26 mouse cellular contexts compared by ENCODE assay signal in the genomic region with DNA sequence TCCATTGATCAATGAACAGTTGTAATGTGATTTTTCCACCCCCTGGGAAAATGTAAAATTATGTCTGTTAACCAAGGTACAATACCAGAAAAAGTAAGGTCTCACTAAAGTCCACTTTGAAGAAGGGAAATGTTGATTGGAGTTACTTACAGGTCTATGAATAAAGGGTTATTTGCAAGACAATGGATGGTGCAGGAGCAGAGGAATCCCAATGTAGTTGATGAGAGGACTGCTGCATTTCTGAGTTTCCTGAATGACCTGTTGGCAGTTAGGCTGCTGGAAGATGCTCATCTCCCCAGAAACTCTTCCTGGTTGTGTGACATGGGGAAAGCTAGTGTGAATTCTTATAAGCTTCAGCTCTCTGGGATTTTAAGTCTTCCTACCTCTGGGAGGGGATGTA.
A peak's percentile ranks its signal among the peaks of the same experiment; 100 is the strongest.
DNase-seq lines count a peak whose midpoint lies in the region; ATAC-seq lines count a peak whose summit lies in the region.
"Had no signal": no experiment of that assay in that cellular context is flagged by ENCODE, and none has a peak within 500 bp of the region (broad histone marks: within the 10 kb centered on the region; RNA-seq: fewer than 3 reads in every experiment).

No protein-coding gene starts in this region.

- DNase-seq in ES-CJ7 (ENCODE audit: low read depth, low spot score) = peak; percentile 66
- DNase-seq in R1 (ENCODE audit: low read depth, low spot score) = peak; percentile 67
- DNase-seq in ZHBTc4 (ENCODE audit: low read depth, low spot score) = peak; percentile 46
- no peak for DNase-seq in T-cell, adult 2 months (ENCODE audit: low spot score)
- no peak for DNase-seq in c-Kit-positive CD71-positive TER-119-positive erythroid progenitor cells, embryonic 14.5 days (ENCODE audit: low spot score)
- DNase-seq: adrenal gland, adult 2 months; adrenal gland, adult 8-10 months; adrenal gland, postnatal 10 days; adrenal gland, postnatal 14 days; adrenal gland, postnatal 25 days; adrenal gland, postnatal 36 days; B cell, adult 2 months; cerebellum, adult 11 months; cerebellum, adult 11-12 months; cerebellum, adult 18-20 months; cerebellum, adult 2 months; cerebellum, adult 8-10 months; cerebellum, adult 9-10 months; cerebellum, adult 9-11 months; cerebellum, postnatal 10 days had no signal

- ATAC-seq in midbrain, embryonic 13.5 days = no peak
- ATAC-seq: activated CD4-positive, CD25-positive, alpha-beta regulatory T cell, adult 4 months; CD4-positive, CD25-positive, alpha-beta regulatory T cell, adult 4 months; Patski had no signal

- no peaks in the 10 kb centered on the region for H3K36me3 ChIP-seq in midbrain, embryonic 13.5 days
- H3K36me3 ChIP-seq: G1E had no signal

- no peak overlapping the region for H3K4me2 ChIP-seq in midbrain, embryonic 13.5 days (replicated peaks)

- no peak overlapping the region for H3K4me3 ChIP-seq in midbrain, embryonic 13.5 days (replicated peaks)

- peaks cover 2% of the 10 kb centered on the region; the same call in 1 of the 2 replicates for H3K4me1 ChIP-seq in midbrain, embryonic 13.5 days (replicated peaks)

- no peak overlapping the region for H3K27ac ChIP-seq in midbrain, embryonic 13.5 days

- H3K27me3 ChIP-seq in midbrain, embryonic 13.5 days = no peaks in the 10 kb centered on the region
- H3K27me3 ChIP-seq: CH12.LX, Patski had no signal

- no peaks in the 10 kb centered on the region for H3K9me3 ChIP-seq in midbrain, embryonic 13.5 days
- H3K9me3 ChIP-seq: G1E had no signal

- no peak overlapping the region for H3K9ac ChIP-seq in midbrain, embryonic 13.5 days (replicated peaks)

Comparison
In these comparisons a context has a peak if more than half of its experiments do, and no peak if none do; other contexts are left out.
1. DNase-seq: peak in ES-CJ7 (single experiment), R1 (single experiment) and ZHBTc4 (single experiment); none in T-cell, adult 2 months (single experiment) and c-Kit-positive CD71-positive TER-119-positive erythroid progenitor cells, embryonic 14.5 days (single experiment).